Mouse (Mus musculus): ENCODE results near the gene Tmem63a.

Gene Tmem63a

GRCm38 (mm10) chr1:181009011-181009590 lies 67.0 kb downstream of the Tmem63a start:
- no peak for DNase-seq (ENCODE audit: low read depth, low spot score)

DNA sequence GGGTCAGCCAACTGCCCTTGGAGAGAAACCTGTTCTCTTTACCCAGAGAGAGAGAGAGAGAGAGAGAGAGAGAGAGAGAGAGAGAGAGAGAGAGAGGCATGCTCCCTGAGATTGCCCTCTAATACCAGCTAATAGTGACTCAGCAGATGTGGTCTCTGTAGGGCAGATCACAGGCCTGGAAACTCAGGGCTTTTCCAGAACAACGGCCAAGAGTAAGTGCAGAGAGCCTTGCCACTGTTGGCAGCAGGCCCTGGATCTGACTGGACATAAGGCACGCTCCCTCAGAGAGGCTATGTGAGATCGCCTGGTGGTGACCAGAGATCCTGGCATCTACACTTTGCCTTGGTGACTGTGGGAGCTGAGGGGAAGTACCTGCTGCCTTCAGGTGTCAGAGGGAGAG lies 67.6 kb downstream of the Tmem63a start:
- DNase-seq (ENCODE audit: low read depth, low spot score): no peak

GRCm38 (mm10) chr1:181010171-181010932 lies 68.2 kb downstream of the Tmem63a start:
- no peak for DNase-seq (ENCODE audit: low read depth, low spot score)

DNA sequence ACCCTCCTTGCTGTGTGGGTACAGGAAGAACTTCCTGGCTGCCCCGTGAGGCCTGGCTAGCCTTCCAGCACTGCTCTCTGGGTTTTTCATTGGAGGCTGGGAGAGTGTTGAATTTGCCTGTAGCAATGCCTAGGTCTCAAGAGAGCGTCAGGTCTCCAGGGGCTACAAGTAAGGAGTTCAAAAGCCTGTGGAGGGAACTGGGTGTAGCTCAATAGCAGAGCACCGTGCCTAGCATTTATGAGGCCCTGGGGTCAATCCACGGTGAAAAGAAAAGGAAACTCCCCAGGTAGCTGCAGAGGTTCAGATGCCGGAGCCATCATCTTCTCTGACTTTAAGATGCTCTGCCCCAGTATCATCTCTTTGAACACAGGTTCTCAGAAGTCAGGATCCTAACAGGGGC lies 69.5 kb downstream of the Tmem63a start:
- DNase-seq (ENCODE audit: low read depth, low spot score): no peak

GRCm38 (mm10) chr1:181012416-181012815 lies 70.3 kb downstream of the Tmem63a start:
- no peak for DNase-seq (ENCODE audit: low read depth, low spot score)

- DNase-seq (ENCODE audit: low read depth, low spot score): no peak
Measured at GRCm38 (mm10) chr1:181013446-181013845, 71.3 kb downstream of the Tmem63a start.

- DNase-seq (ENCODE audit: low read depth, low spot score): peak; percentile 36
Measured at GRCm38 (mm10) chr1:181014731-181015500, 72.8 kb downstream of the Tmem63a start.

DNA sequence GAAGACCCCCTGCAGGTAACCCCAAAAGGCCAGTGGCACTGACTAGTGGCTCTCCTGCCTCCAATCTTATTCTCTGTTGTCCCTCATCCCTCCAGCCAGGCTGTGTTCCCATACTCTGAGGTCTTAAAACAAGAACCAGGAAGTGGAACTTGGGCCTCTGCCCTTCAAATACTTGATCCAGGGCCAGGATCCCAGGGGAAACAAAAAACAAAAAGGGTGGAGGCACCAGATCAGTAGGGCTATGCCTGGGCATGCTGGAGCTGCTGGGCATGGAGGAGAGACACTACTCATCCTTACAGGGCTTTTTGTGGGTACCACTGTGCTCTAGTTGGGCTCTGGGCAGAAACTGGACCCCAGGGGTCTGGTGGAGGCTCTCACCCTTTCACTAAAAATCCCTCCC lies 73.4 kb downstream of the Tmem63a start:
- DNase-seq (ENCODE audit: low read depth, low spot score): no peak

DNA sequence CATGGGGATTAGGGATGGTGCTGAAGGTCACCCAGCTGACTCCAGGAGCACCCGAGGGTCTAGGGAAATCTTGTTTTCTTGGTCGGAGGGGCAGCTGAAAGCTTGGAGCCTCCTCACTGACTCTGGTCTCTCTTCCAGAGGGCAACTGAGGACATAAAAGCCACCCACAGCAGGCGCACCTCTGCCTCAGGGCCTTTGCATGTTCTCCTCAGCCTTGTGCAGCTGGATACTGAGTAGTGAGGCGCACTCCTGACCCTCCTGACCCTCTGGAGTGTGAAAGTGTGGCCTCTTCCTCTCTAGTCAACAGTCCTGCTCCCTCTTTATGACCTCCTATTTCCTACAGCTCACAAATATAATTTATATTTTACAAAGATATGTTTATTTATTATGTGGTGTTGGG lies 73.9 kb downstream of the Tmem63a start:
- no peak for DNase-seq (ENCODE audit: low read depth, low spot score)

GRCm38 (mm10) chr1:181016532-181017131 lies 74.5 kb downstream of the Tmem63a start:
- DNase-seq (ENCODE audit: low read depth, low spot score): peak; percentile 89

DNA sequence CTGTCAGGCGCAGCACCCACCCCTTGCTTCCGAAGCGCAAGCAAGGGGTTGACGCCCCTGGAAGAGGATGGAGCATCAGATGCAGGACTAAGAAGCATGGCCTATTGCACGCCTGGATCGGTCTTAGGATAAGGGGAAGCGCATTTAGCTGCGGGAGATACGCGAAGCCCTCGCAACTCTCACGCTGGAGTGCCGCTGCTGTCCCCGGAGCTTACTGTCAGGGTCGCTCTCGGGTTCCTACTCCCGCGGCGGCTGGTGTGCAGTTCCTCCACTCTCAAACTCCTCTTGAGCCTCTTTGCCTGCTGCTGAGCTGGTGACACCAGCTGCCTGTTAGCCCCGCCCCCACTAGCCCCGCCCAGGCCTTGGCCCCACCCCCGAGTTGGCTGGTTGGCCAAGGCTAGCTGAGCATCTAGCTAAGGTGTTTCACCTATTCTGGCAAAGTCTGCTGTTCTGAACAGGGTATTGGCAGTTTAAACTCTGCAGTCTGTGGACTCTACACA lies 75.1 kb downstream of the Tmem63a start:
- DNase-seq (ENCODE audit: low read depth, low spot score): peak; percentile 88

DNA sequence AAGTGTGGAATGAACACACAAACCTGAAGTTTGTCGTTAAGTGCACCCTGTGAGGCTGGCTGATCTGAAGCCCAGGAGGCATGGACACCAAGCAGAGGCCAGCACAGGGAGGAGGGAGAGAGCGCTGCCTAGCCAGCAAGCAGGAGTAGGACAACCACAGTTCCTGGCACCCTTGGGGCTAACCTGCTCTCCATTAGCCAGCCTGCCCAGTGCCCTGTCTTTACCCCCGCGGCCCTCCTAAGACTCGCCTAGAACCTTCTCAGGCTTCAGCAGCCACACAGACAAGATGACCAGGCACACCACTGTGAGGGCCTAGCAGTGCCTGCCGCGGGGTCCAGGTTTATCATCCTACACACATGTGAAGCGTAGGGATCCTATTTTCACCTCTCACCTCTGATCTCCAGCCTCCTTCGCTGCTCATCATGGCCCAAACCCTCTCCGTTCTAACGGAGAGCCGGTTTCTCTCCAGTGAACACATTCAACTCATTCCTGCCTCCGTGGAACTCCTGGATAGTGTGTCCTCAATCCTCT lies 75.8 kb downstream of the Tmem63a start:
- no peak for DNase-seq (ENCODE audit: low read depth, low spot score)

DNA sequence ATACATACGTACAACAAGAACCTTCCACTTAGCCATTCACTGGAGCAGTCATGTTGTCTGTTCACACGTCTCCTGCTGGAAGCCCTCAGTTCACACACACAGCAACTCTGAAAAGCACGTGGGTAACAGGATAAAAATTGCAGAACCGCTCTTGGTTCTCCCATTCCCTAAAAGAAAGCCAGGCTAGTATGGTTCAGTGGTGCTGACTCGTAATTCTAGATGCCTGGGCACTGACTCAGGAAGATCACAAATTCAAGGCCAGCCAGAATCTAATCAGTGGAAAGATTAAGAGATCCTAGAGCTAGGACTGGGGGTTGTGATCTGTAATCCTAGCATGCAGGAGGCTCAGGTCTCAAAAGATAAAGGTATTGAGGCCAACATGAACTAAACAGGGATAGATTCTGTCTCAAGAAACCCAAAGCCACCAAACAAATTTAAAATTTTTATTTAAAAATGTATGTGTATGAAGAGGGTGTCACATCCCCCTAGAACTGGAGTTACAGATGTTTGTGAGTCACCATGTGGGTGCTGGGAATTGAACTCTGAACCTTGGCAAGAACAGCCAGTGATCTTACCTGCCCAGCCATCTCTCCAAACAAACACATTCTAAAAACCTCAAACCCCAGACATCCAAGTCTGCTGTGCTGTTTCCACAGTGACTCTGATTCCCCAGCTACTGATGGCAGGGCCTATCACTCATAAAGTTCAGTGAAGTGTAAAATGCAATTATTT lies 78.8 kb downstream of the Tmem63a start, which contains the start of gene Ephx1:
TSS of gene Ephx1 (minus strand) at position 149 of the 732 bp plus-strand sequence.
- DNase-seq (ENCODE audit: low read depth, low spot score): no peak

DNA sequence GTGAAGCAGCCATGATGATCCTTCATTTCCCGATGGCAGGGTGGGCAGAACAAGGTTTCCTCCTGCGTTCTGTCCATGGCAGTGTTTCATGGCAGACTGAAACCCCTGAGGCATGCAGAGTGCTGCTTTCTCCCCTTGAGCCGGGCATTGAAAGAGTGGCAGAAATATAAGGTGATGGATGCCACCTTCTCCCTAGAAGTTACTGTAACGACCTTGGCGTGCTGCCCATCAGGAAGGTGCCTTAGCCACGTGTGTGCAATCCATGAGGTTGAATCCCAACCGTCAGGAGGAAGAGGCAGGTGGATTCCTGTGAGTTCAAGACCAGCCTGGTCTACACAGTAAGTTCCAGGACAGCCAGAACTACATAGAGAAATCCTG lies 79.3 kb downstream of the Tmem63a start:
- DNase-seq (ENCODE audit: low read depth, low spot score): no peak

DNA sequence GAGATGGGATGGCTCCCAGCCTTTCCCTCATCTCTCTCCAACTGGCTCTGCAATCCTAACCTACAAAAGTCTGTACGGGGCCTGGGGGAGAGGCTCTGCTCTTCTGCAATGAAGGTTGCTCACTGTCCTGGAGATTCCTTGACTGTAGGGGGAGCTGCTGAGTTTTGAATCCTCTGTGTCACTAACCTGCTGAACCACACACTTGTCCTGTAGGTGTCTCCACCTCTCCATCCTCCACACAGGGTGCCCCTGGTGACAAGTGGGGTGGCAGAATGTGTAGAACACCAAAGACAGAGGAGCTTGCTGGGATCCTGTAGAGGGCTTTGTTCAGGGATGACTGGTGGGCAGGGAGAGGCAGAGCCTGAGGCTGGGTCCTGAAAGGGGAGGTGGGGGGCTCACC lies 80.1 kb downstream of the Tmem63a start:
- DNase-seq (ENCODE audit: low read depth, low spot score): peak; percentile 86
